Mouse (Mus musculus) kidney, embryonic 16.5 days (tissue): ENCODE data around the gene Insl3. TPM values are rescaled to one million over a fixed set of nuclear protein-coding genes. Genes with fewer than 3 reads are reported as not detected.

Experiments
- polyA plus RNA-seq: library from polyadenylated mRNA; unstranded; fragments of >200 nt; fragmentation: Nextera tagmentation; extraction: Ambion mirVana; gene quantifications from 2 replicates; pipeline ENCODE4 v1.2.1, GENCODE M21; 2015

The Insl3 gene
- polyA plus RNA-seq, 1 experiment from 2014 or later, result 7.7 TPM

Other genes starting within 250 kb of the Insl3 start
- gene Abhd8, start 225.6 kb upstream of the Insl3 start, polyA plus RNA-seq, result 41.9 and 46.6 TPM in 2 replicates
- gene Mrpl34, start 224.3 kb upstream of the Insl3 start, polyA plus RNA-seq, result 170 and 178 TPM in 2 replicates
- gene Dda1, start 220.0 kb upstream of the Insl3 start, polyA plus RNA-seq, result 110 and 115 TPM in 2 replicates
- gene Ano8, start 203.3 kb upstream of the Insl3 start, polyA plus RNA-seq, result 0.81 and 1.0 TPM in 2 replicates
- gene Gtpbp3, start 201.1 kb upstream of the Insl3 start, polyA plus RNA-seq, result 22.2 and 22.5 TPM in 2 replicates
- 165 TPM in 2 replicates for gene Plvap, start 177.5 kb upstream of the Insl3 start, polyA plus RNA-seq
- 0.15 and 0.61 TPM in 2 replicates for gene Ccdc194, start 163.5 kb upstream of the Insl3 start, polyA plus RNA-seq
- gene Bst2, start 151.8 kb upstream of the Insl3 start, polyA plus RNA-seq, result 53.6 and 55.6 TPM in 2 replicates
- gene Mvb12a, start 146.3 kb upstream of the Insl3 start, polyA plus RNA-seq, result 114 and 118 TPM in 2 replicates
- gene Tmem221, start 130.3 kb upstream of the Insl3 start, polyA plus RNA-seq, result 16.3 and 16.7 TPM in 2 replicates
- 0.24 and 0.31 TPM in 2 replicates for gene Nxnl1, start 122.6 kb upstream of the Insl3 start, polyA plus RNA-seq
- gene Slc27a1, start 120.3 kb upstream of the Insl3 start, polyA plus RNA-seq, result 49.8 and 56.2 TPM in 2 replicates
- 244 and 252 TPM in 2 replicates for gene Pgls, start 97.0 kb upstream of the Insl3 start, polyA plus RNA-seq
- gene Fam129c, start 91.6 kb upstream of the Insl3 start, polyA plus RNA-seq, result 4.6 and 5.3 TPM in 2 replicates
- gene Colgalt1, start 78.2 kb upstream of the Insl3 start, polyA plus RNA-seq, result 77.6 and 78.5 TPM in 2 replicates
- 0.55 and 0.94 TPM in 2 replicates for gene Unc13a, start 17.5 kb upstream of the Insl3 start, polyA plus RNA-seq
- 6.6 and 7.5 TPM in 2 replicates for gene Jak3, start 12.9 kb upstream of the Insl3 start, polyA plus RNA-seq
- gene B3gnt3, start 12.6 kb downstream of the Insl3 start, polyA plus RNA-seq, result 3.3 and 4.2 TPM in 2 replicates
- 8.6 and 8.7 TPM in 2 replicates for gene Fcho1, start 36.5 kb downstream of the Insl3 start, polyA plus RNA-seq
- gene Zfp709, start 192.8 kb downstream of the Insl3 start, polyA plus RNA-seq, result 6.4 and 6.5 TPM in 2 replicates
- 6.4 and 6.6 TPM in 2 replicates for gene Zfp882, start 219.4 kb downstream of the Insl3 start, polyA plus RNA-seq
- gene Zfp617, start 219.4 kb downstream of the Insl3 start, polyA plus RNA-seq, result 25.7 and 29.1 TPM in 2 replicates